Mouse (Mus musculus): ENCODE measurements around the gene Fbxl7.
A peak's percentile ranks its signal among the peaks of the same experiment; 100 is the strongest.

The Fbxl7 gene

GRCm38 (mm10) chr15:26895251-26895711 is at the start of gene Fbxl7:
TSS of gene Fbxl7 (minus strand) at chr15:26895580.
- peak; percentile 88 for DNase-seq (ENCODE audit: low spot score)

GRCm38 (mm10) chr15:26922026-26922425 is 26.6 kb upstream of the Fbxl7 start:
- DNase-seq (ENCODE audit: low spot score), result no peak

- no peak for DNase-seq (ENCODE audit: low spot score)
Observed at GRCm38 (mm10) chr15:26913427-26913826, 18.0 kb upstream of the Fbxl7 start.

GRCm38 (mm10) chr15:26895761-26896160 is 381 bp upstream of the Fbxl7 start:
- no peak for DNase-seq (ENCODE audit: low spot score)

GRCm38 (mm10) chr15:26894801-26895229 is 565 bp downstream of the Fbxl7 start:
- DNase-seq (ENCODE audit: low spot score), result peak; percentile 34

- peak; percentile 59 for DNase-seq (ENCODE audit: low spot score)
Observed at GRCm38 (mm10) chr15:26894031-26894655, 1.2 kb downstream of the Fbxl7 start.

- DNase-seq (ENCODE audit: low spot score), result no peak
Observed at GRCm38 (mm10) chr15:26893136-26893535, 2.2 kb downstream of the Fbxl7 start.

- DNase-seq (ENCODE audit: low spot score), result no peak
Observed at GRCm38 (mm10) chr15:26889971-26890370, 5.4 kb downstream of the Fbxl7 start.

- no peak for DNase-seq (ENCODE audit: low spot score)
Observed at GRCm38 (mm10) chr15:26888170-26888569, 7.2 kb downstream of the Fbxl7 start.

GRCm38 (mm10) chr15:26885979-26886378 is 9.4 kb downstream of the Fbxl7 start:
- DNase-seq (ENCODE audit: low spot score), result no peak

- DNase-seq (ENCODE audit: low spot score), result no peak
Observed at GRCm38 (mm10) chr15:26880212-26880956, 15.0 kb downstream of the Fbxl7 start.

- DNase-seq (ENCODE audit: low spot score), result peak; percentile 72
Observed at GRCm38 (mm10) chr15:26875687-26876086, 19.7 kb downstream of the Fbxl7 start.

- DNase-seq (ENCODE audit: low spot score), result no peak
Observed at GRCm38 (mm10) chr15:26872234-26872633, 23.1 kb downstream of the Fbxl7 start.

GRCm38 (mm10) chr15:26869197-26869596 is 26.2 kb downstream of the Fbxl7 start:
- DNase-seq (ENCODE audit: low spot score), result no peak

GRCm38 (mm10) chr15:26867521-26867920 is 27.9 kb downstream of the Fbxl7 start:
- no peak for DNase-seq (ENCODE audit: low spot score)

GRCm38 (mm10) chr15:26862173-26862572 is 33.2 kb downstream of the Fbxl7 start:
- no peak for DNase-seq (ENCODE audit: low spot score)

GRCm38 (mm10) chr15:26849626-26850025 is 45.8 kb downstream of the Fbxl7 start:
- no peak for DNase-seq (ENCODE audit: low spot score)

- no peak for DNase-seq (ENCODE audit: low spot score)
Observed at GRCm38 (mm10) chr15:26842216-26842615, 53.2 kb downstream of the Fbxl7 start.

GRCm38 (mm10) chr15:26838386-26838785 is 57.0 kb downstream of the Fbxl7 start:
- no peak for DNase-seq (ENCODE audit: low spot score)

- DNase-seq (ENCODE audit: low spot score), result no peak
Observed at GRCm38 (mm10) chr15:26837200-26837599, 58.2 kb downstream of the Fbxl7 start.

- no peak for DNase-seq (ENCODE audit: low spot score)
Observed at GRCm38 (mm10) chr15:26834415-26834814, 61.0 kb downstream of the Fbxl7 start.

- DNase-seq (ENCODE audit: low spot score), result no peak
Observed at GRCm38 (mm10) chr15:26831141-26831540, 64.2 kb downstream of the Fbxl7 start.

- DNase-seq (ENCODE audit: low spot score), result no peak
Observed at GRCm38 (mm10) chr15:26816931-26817330, 78.4 kb downstream of the Fbxl7 start.
